Mouse (Mus musculus) liver, embryonic 14.5 days (tissue): Measurements from ENCODE around the gene Hyal2. TPM values are rescaled to one million over a fixed set of nuclear protein-coding genes. Genes with fewer than 3 reads are reported as not detected.

Experiments
- ATAC-seq: fragments of 200-750 bp; cut with Nextera tagmentation; 2 replicates; pipeline ENCODE4 v1.8.0; 2017; ENCODE audit warnings: moderate number of reproducible peaks, mild to moderate bottlenecking, moderate library complexity; ENCODE audit not compliant: insufficient read depth
- DNase-seq, 3 experiments: peaks; one replicate each; pipeline ENCODE4 v3.0.0-alpha.2; 2012 to 2013; ENCODE audit warnings: low read depth in 3 of 3, low spot score in 3 of 3
- H3K27ac ChIP-seq: fragments of 300-500 bp; sonication (generic); 2 replicates; pipeline ENCODE4 v1.5.1; 2014; ENCODE audit warnings: moderate library complexity, mild to moderate bottlenecking, control low read depth, inconsistent platforms
- H3K27me3 ChIP-seq: fragments of 300-500 bp; sonication (generic); 2 replicates; pipeline ENCODE4 v1.6.1; 2014; ENCODE audit warnings: mild to moderate bottlenecking, low read length, moderate library complexity; ENCODE audit not compliant: control insufficient read depth, insufficient read depth
- H3K36me3 ChIP-seq: fragments of 300-500 bp; sonication (generic); replicated peaks from 2 replicates; pipeline ENCODE4 v1.6.1; 2014; ENCODE audit warnings: low read depth; ENCODE audit not compliant: control insufficient read depth, insufficient read depth
- H3K4me1 ChIP-seq, 2 experiments: fragments of 200-500 bp in 1 of 2; fragments of 300-500 bp in 1 of 2; sonication (generic) in 1 of 2; replicated peaks; 2 replicates each; pipeline ENCODE4 v1.6.1; 2012 to 2014; ENCODE audit warnings: antibody characterized with exemption in 1 of 2, inconsistent platforms in 1 of 2, low read length in 1 of 2; ENCODE audit not compliant: control insufficient read depth in 2 of 2, insufficient read depth in 2 of 2
- H3K4me2 ChIP-seq: fragments of 300-500 bp; sonication (generic); 2 replicates; pipeline ENCODE4 v1.6.1; 2014; ENCODE audit warnings: low read depth, mild to moderate bottlenecking, control low read depth, moderate library complexity
- H3K4me3 ChIP-seq, 2 experiments: fragments of 200-500 bp in 1 of 2; fragments of 300-500 bp in 1 of 2; sonication (generic) in 1 of 2; 2 replicates each; pipeline ENCODE4 v1.5.1; 2012 to 2014; ENCODE audit warnings: low read depth in 2 of 2, low read length in 2 of 2, mild to moderate bottlenecking in 2 of 2, control low read depth in 1 of 2, inconsistent platforms in 1 of 2, moderate library complexity in 1 of 2; ENCODE audit not compliant: insufficient read depth in 1 of 2
- H3K9ac ChIP-seq: fragments of 300-500 bp; sonication (generic); replicated peaks from 2 replicates; pipeline ENCODE4 v1.6.1; 2014; ENCODE audit warnings: mild to moderate bottlenecking, control low read depth, moderate library complexity
- H3K9me3 ChIP-seq: fragments of 300-500 bp; sonication (generic); 2 replicates; pipeline ENCODE4 v1.6.1; 2016; ENCODE audit warnings: low read length, mixed read lengths; ENCODE audit not compliant: control insufficient read depth
- CTCF ChIP-seq: IDR thresholded peaks from 2 replicates; pipeline ENCODE4 v1.5.1; 2016; ENCODE audit warnings: antibody characterized with exemption, low read depth, control low read depth
- EP300 ChIP-seq: IDR thresholded peaks from 2 replicates; pipeline ENCODE4 v1.6.1; 2016; ENCODE audit warnings: antibody characterized with exemption, low read depth
- WGBS: fragments of 180-500 bp; shearing (Covaris S2); extraction: QIAGEN DNeasy Blood & Tissue Kit; methylation state at CpG from one replicate; pipeline ENCODE4 v1.1.7; 2014; ENCODE audit not compliant: insufficient replicate concordance; 5-methylcytosine and 5-hydroxymethylcytosine counted together
- polyA plus RNA-seq, 2 experiments: library from polyadenylated mRNA; depleted of rRNA in 1 of 2; stranded (reverse) in 1 of 2; unstranded in 1 of 2; fragments of >200 nt; fragmentation: Nextera tagmentation in 1 of 2; extraction: Ambion mirVana in 1 of 2; gene quantifications; 2 replicates each; pipeline versions ENCODE4 v1.2.1 to v1.2.3; 2012 to 2014

Hyal2 gene
- polyA plus RNA-seq, 2 experiments = 19.9 to 47.0 TPM

DNA sequence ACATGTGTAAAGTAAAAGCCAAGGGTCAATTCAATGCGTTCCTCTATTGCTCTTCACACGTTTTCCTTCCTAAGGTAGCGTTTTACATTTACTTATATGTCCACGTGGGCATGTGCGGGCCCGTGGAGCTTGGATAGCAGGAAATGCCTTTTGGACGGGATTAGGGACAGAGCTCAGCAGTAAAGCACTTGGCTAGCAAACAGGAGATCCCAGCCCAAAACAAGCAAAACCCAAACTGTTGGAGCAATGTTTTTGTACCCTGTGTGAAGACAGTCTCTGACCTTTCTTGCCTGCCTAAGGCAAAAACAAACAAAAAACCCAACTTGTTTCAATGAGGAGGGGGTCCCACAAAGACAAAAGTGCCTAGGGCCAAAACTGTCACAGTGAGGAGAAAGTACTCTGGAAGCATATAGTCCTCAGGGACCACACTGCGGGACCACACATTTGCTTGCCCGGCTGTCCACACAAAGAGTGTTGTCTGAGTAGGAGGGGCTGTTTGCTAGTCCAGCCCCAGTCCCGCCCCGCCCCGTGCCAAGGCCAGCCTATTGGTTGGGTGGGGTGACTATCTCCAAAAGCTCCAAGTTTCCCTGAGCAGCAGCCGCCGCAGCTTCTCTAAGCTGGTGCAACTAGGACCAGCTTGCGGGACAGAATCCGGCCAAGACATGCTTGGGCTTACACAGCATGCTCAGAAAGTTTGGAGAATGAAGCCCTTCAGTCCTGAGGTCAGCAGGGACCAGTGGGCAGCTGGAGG is 8.8 kb downstream of the Hyal2 start, which contains the start of gene Hyal1:
Hyal1 (plus strand) TSS at position 571 of the 751 bp plus-strand sequence.
- Histone ChIP-seq H3K27ac (peak within 1 kb of the TSS; percentile 53), H3K9ac (peak within 1 kb of the TSS; percentile 48), H3K27me3 (no peaks in the 10 kb centered on the region), H3K4me1 (peaks cover 31 to 43% of the 10 kb centered on the region in 2 experiments), H3K36me3 (peaks cover 10% of the 10 kb centered on the region; the same call in 1 of the 2 replicates), H3K9me3 (no peaks in the 10 kb centered on the region), H3K4me2 (peak within 1 kb of the TSS; percentile 77), H3K4me3 (peak within 1 kb of the TSS; percentile 53 to 58)
- DNase-seq = peak; percentile 72 to 81 (median 78)
- TF ChIP-seq EP300 (no peak), CTCF (no peak)
- ATAC-seq = peak; percentile 66
- 28% methylated on average over 16 of the region's 16 CpGs for WGBS

DNA sequence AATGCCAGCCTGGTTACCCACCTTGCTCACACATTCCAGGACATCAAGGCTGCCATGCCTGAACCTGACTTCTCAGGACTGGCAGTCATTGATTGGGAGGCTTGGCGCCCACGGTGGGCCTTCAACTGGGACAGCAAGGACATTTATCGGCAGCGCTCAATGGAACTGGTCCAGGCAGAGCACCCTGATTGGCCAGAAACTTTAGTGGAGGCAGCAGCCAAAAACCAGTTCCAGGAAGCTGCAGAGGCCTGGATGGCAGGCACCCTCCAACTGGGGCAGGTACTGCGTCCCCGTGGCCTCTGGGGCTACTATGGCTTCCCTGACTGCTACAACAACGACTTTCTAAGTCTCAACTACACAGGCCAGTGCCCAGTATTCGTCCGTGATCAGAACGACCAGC is 10.1 kb downstream of the Hyal2 start:
- Histone ChIP-seq H3K4me2 (peak overlapping the region; percentile 77; the same call in 1 of the 2 replicates), H3K4me3 (no peak overlapping the region), H3K4me1 (peaks cover 26 to 42% of the 10 kb centered on the region in 2 experiments), H3K27ac (no peak overlapping the region), H3K27me3 (no peaks in the 10 kb centered on the region), H3K36me3 (peaks cover 3% of the 10 kb centered on the region; the same call in 1 of the 2 replicates), H3K9ac (no peak overlapping the region), H3K9me3 (no peaks in the 10 kb centered on the region)
- WGBS = 89% methylated on average over 10 of the region's 10 CpGs
- no peak for DNase-seq
- no peak for ATAC-seq
- no peak for TF ChIP-seq EP300
- TF ChIP-seq CTCF = no peak

DNA sequence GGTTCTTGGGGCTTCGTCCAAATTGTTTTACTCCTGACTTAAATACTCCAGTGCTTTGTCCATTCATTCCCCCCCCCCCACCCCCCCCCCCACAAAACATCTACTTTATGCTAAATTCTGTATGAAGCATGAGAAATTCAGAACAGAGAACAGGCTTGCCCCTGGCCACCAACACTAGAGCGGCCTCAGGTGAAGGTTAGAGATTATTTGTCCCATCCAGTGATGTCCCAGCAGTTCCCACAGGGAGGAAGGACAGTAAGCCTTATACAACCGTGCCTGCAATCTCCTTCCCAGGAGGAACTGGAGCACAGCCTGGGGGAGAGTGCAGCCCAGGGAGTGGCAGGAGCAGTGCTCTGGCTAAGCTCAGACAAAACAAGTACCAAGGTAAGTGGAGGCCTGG is 10.8 kb downstream of the Hyal2 start, which contains the start of gene Naa80:
Naa80 (plus strand) TSS at position 301 of the 400 bp plus-strand sequence.
- ATAC-seq (no peak), DNase-seq (no peak)
- H3K4me2 ChIP-seq = peak within 1 kb of the TSS; percentile 77; the same call in 1 of the 2 replicates
- no peaks in the 10 kb centered on the region for H3K27me3 ChIP-seq
- peaks cover 26 to 39% of the 10 kb centered on the region in 2 experiments for H3K4me1 ChIP-seq
- H3K4me3 ChIP-seq = no peak within 1 kb of the TSS
- TF ChIP-seq CTCF = no peak
- no peak for TF ChIP-seq EP300
- H3K36me3 ChIP-seq = no peaks in the 10 kb centered on the region; the same call in 1 of the 2 replicates
- H3K9me3 ChIP-seq = no peaks in the 10 kb centered on the region
- H3K27ac ChIP-seq = peak within 1 kb of the TSS; percentile 96
- no peak within 1 kb of the TSS for H3K9ac ChIP-seq
- 75% methylated on average over 3 of the region's 3 CpGs for WGBS

DNA sequence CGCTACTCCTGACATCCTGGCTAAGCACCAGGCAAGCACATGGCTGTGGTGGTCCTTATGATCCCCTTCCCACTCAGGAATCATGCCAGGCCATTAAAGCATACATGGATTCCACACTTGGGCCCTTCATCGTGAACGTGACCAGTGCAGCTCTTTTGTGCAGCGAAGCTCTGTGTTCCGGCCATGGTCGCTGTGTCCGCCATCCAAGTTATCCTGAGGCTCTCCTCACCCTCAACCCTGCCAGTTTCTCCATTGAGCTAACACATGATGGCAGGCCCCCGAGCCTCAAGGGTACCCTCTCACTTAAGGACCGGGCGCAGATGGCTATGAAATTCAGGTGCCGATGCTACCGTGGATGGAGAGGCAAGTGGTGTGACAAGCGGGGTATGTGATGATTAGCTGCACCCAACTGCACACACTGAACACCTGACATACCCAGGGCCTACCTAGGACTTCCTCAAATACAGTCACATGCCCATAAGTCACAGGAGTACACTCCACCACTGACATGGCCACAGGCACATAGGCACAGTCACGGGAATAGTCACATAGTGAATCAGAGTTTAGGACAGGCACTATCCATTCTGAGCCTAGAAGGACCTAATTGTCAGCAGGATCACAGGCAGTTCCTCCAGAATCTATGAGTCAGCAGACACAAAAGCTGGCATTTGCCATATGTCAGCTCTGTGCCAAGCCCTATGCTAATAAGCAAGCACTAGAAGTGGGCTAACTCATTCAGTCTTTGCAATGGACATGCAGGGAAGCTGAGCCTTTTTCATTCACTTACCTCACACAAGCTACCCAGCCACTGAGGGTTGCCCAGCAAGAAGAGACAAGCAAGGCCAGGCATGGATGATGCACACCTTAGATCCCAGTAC is 11.5 kb downstream of the Hyal2 start:
- Histone ChIP-seq H3K4me2 (no peak overlapping the region), H3K4me1 (peaks cover 26 to 39% of the 10 kb centered on the region in 2 experiments)

More for the DNA sequence above, 11.5 kb downstream of the Hyal2 start:
- TF ChIP-seq EP300 (no peak), CTCF (no peak)
- Histone ChIP-seq H3K27me3 (no peaks in the 10 kb centered on the region), H3K9ac (no peak overlapping the region), H3K4me3 (no peak overlapping the region), H3K27ac (peak overlapping the region; percentile 96), H3K36me3 (no peaks in the 10 kb centered on the region; the same call in 1 of the 2 replicates), H3K9me3 (no peaks in the 10 kb centered on the region)
- 87% methylated on average over 14 of the region's 14 CpGs for WGBS
- no peak for DNase-seq
- ATAC-seq = no peak
